Mouse (Mus musculus) adrenal gland, adult 18-20 months (tissue): ENCODE results near the gene Tspan11. TPM values are rescaled to one million over a fixed set of nuclear protein-coding genes. Genes with fewer than 3 reads are reported as not detected.

Experiments used
- DNase-seq, 2 experiments: peaks; one replicate each; pipeline ENCODE4 v3.0.0; 2021 to 2022; ENCODE audit warnings: low spot score in 2 of 2
- total RNA-seq, 2 experiments: library from RNA; stranded (reverse); gene quantifications; 1 replicate in 1 of 2; 2 replicates in 1 of 2; pipeline ENCODE4 v1.2.3; 2021

Tspan11 gene
- total RNA-seq, 2 experiments from 2014 or later, result 5.1 to 23.4 TPM

- no peak for DNase-seq
Observed at GRCm38 (mm10) chr6:127928682-127929081, 41.3 kb downstream of the Tspan11 start.

- no peak for DNase-seq
Observed at GRCm38 (mm10) chr6:127932697-127933096, 45.3 kb downstream of the Tspan11 start.

GRCm38 (mm10) chr6:127933841-127934240 is 46.5 kb downstream of the Tspan11 start:
- DNase-seq, result no peak

- DNase-seq, result no peak
Observed at GRCm38 (mm10) chr6:127935105-127935504, 47.7 kb downstream of the Tspan11 start.

GRCm38 (mm10) chr6:127942421-127942820 is 55.0 kb downstream of the Tspan11 start:
- peak in 1 of 2 experiments; percentile 23 for DNase-seq

- DNase-seq, result peak; percentile 66 to 75
Observed at GRCm38 (mm10) chr6:127945725-127946124, 58.3 kb downstream of the Tspan11 start.

GRCm38 (mm10) chr6:127948656-127949055 is 61.3 kb downstream of the Tspan11 start:
- DNase-seq, result no peak

- no peak for DNase-seq
Observed at GRCm38 (mm10) chr6:127949885-127950284, 62.5 kb downstream of the Tspan11 start.

- no peak for DNase-seq
Observed at GRCm38 (mm10) chr6:127953071-127953470, 65.7 kb downstream of the Tspan11 start.

GRCm38 (mm10) chr6:127956172-127956571 is 68.8 kb downstream of the Tspan11 start:
- no peak for DNase-seq

- no peak for DNase-seq
Observed at GRCm38 (mm10) chr6:127960203-127960602, 72.8 kb downstream of the Tspan11 start.

GRCm38 (mm10) chr6:127965497-127965896 is 78.1 kb downstream of the Tspan11 start:
- no peak for DNase-seq

- no peak for DNase-seq
Observed at GRCm38 (mm10) chr6:127969709-127970108, 82.3 kb downstream of the Tspan11 start.

- DNase-seq, result peak; percentile 83 to 87
Observed at GRCm38 (mm10) chr6:127970120-127970519, 82.7 kb downstream of the Tspan11 start.

- no peak for DNase-seq
Observed at GRCm38 (mm10) chr6:127970848-127971247, 83.5 kb downstream of the Tspan11 start.

GRCm38 (mm10) chr6:127971931-127972330 is 84.5 kb downstream of the Tspan11 start:
- no peak for DNase-seq

GRCm38 (mm10) chr6:127973553-127973952 is 86.2 kb downstream of the Tspan11 start:
- no peak for DNase-seq

- peak in 1 of 2 experiments; percentile 33 for DNase-seq
Observed at GRCm38 (mm10) chr6:127974000-127974399, 86.6 kb downstream of the Tspan11 start.

- DNase-seq, result no peak
Observed at GRCm38 (mm10) chr6:127976695-127977094, 89.3 kb downstream of the Tspan11 start.

- no peak for DNase-seq
Observed at GRCm38 (mm10) chr6:127978941-127979340, 91.6 kb downstream of the Tspan11 start.

- DNase-seq, result no peak
Observed at GRCm38 (mm10) chr6:127979831-127980230, 92.4 kb downstream of the Tspan11 start.

- no peak for DNase-seq
Observed at GRCm38 (mm10) chr6:127980381-127981045, 93.1 kb downstream of the Tspan11 start.

- peak in 1 of 2 experiments; percentile 57 for DNase-seq
Observed at GRCm38 (mm10) chr6:127981176-127981575, 93.8 kb downstream of the Tspan11 start.
